Mouse (Mus musculus): ENCODE measurements at regions not wholly inside any gene's neighbourhood (a gene's known extent, or its start where the extent isn't known, plus 50 kb on each side); places are given as distances from the start of the nearest gene placed in this dataset.

DNA sequence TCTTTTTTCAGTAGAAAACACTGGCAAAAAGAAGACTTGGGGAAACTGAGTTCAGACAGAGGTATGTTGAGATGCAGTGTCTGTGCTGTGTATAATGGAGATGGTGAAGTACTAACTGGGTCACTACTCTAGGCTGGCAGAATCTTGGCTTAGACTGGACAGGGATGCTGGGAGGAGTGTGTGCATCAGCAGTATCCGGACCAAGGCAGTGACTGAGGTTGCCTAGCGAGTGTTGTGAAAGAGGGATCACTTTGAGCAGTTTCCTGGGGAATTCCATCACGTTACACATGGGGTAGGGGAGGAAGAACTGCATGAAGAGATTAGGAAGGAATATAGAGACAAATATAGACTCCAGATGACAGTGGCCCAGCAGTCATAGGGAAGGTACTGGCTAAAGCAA lies 87.9 kb upstream of the Itprid2 start:
- TF ChIP-seq CTCF (IDR thresholded peaks at IDR 0.05) (no peak), EP300 (IDR thresholded peaks at IDR 0.05) (no peak)

Data from lung, postnatal 0 days (tissue).